Mouse (Mus musculus) testis, adult 2 months (tissue): Measurements from ENCODE around the gene Hoxc11.

ENCODE experiments used
- CTCF ChIP-seq: fragments of 200-500 bp; IDR thresholded peaks from 2 replicates; pipeline ENCODE4 v1.5.1; 2012; ENCODE audit warnings: low read depth, mild to moderate bottlenecking, inconsistent platforms, low read length, moderate library complexity; ENCODE audit not compliant: control insufficient read depth, insufficient read depth, insufficient replicate concordance
- POLR2A ChIP-seq: fragments of 200-500 bp; IDR thresholded peaks from 2 replicates; pipeline ENCODE4 v1.6.1; 2012; ENCODE audit warnings: low read depth, mild to moderate bottlenecking, inconsistent platforms, low read length, moderate library complexity; ENCODE audit not compliant: control insufficient read depth

- TF ChIP-seq POLR2A, result no peak
- TF ChIP-seq CTCF, result no peak
Observed at GRCm38 (mm10) chr15:102931706-102932358, 22.4 kb upstream of the Hoxc11 start.
